Mouse (Mus musculus) G1E (cell line): ENCODE results near the gene Ube2g2. TPM values are rescaled to one million over a fixed set of nuclear protein-coding genes. Genes with fewer than 3 reads are reported as not detected.

ENCODE experiments used
- ATAC-seq: 2 replicates; pipeline ENCODE4 v1.8.0; 2016; ENCODE audit warnings: mild to moderate bottlenecking; ENCODE audit not compliant: insufficient number of reproducible peaks, poor library complexity, low FRiP score, severe bottlenecking; ENCODE audit errors: extremely low read depth
- DNase-seq: peaks from one replicate; pipeline ENCODE4 v3.0.0; 2012; ENCODE audit warnings: low spot score
- H3K27me3 ChIP-seq: 2 replicates; pipeline ENCODE4 v1.6.1; 2012; ENCODE audit warnings: mild to moderate bottlenecking, low read length, inconsistent platforms; ENCODE audit not compliant: insufficient read depth
- H3K36me3 ChIP-seq: replicated peaks from 2 replicates; pipeline ENCODE3; 2012; ENCODE audit warnings: mild to moderate bottlenecking, inconsistent platforms
- H3K4me1 ChIP-seq: 2 replicates; pipeline ENCODE4 v1.6.1; 2012; ENCODE audit warnings: low read depth, low read length, inconsistent platforms, mixed read lengths; ENCODE audit not compliant: insufficient read depth
- H3K4me3 ChIP-seq: 2 replicates; pipeline ENCODE4 v1.5.1; 2012; ENCODE audit warnings: low read depth, mild to moderate bottlenecking, inconsistent platforms, low read length, moderate library complexity, mixed read lengths
- H3K9me3 ChIP-seq: replicated peaks from 2 replicates; pipeline ENCODE4 v1.6.1; 2012; ENCODE audit warnings: inconsistent platforms
- CTCF ChIP-seq: IDR thresholded peaks from 2 replicates; pipeline ENCODE4 v1.5.1; 2012; ENCODE audit warnings: low read depth, low read length, inconsistent platforms, mixed read lengths
- GATA1 ChIP-seq: IDR thresholded peaks from 2 replicates; pipeline ENCODE4 v1.6.1; 2012; ENCODE audit warnings: borderline replicate concordance, low read length, inconsistent platforms, mixed read lengths
- GATA2 ChIP-seq: IDR thresholded peaks from 2 replicates; pipeline ENCODE4 v1.6.1; 2012; ENCODE audit warnings: low read depth, low read length, inconsistent platforms, borderline replicate concordance
- POLR2AphosphoS5 ChIP-seq: IDR thresholded peaks from 2 replicates; pipeline ENCODE4 v1.6.1; 2012; ENCODE audit warnings: low read depth, low read length, inconsistent platforms; ENCODE audit not compliant: insufficient replicate concordance
- TAL1 ChIP-seq: conservative IDR thresholded peaks from 2 replicates; pipeline ENCODE4 v1.6.1; 2012; ENCODE audit warnings: low read depth, low read length, inconsistent platforms, mixed read lengths
- polyA plus RNA-seq: library from polyadenylated mRNA; stranded (reverse); fragments of >175 nt; gene quantifications from 2 replicates; pipeline ENCODE4 v1.2.3, GENCODE M21; 2012
- total RNA-seq, 2 experiments: library from RNA; stranded (forward) in 1 of 2; stranded (reverse) in 1 of 2; fragments of 200-1000 nt in 1 of 2; fragments of >200 nt in 1 of 2; fragmentation: Nextera tagmentation in 1 of 2; gene quantifications; 2 replicates each; pipeline ENCODE4 v1.2.3; 2014 to 2017

Ube2g2 gene
- total and polyA plus RNA-seq, 3 experiments = 20.7 to 35.0 (median 24.5) TPM

GRCm38 (mm10) chr10:77582285-77582618 lies 39.8 kb upstream of the Ube2g2 start:
- DNase-seq = no peak
- ATAC-seq = no peak
- no peak for TF ChIP-seq GATA1
- TF ChIP-seq TAL1 = no peak
- no peaks in the 10 kb centered on the region for H3K9me3 ChIP-seq
- peaks cover 3% of the 10 kb centered on the region; the same call in 1 of the 2 replicates for H3K27me3 ChIP-seq
- peak overlapping the region; percentile 87 for H3K4me3 ChIP-seq
- H3K36me3 ChIP-seq = peaks cover 32% of the 10 kb centered on the region
- peaks cover 67% of the 10 kb centered on the region for H3K4me1 ChIP-seq

- peak; percentile 68 for ATAC-seq
- Histone ChIP-seq H3K4me1 (peaks cover 82% of the 10 kb centered on the region), H3K4me3 (peak overlapping the region; percentile 63), H3K27me3 (no peaks in the 10 kb centered on the region), H3K36me3 (peaks cover 48% of the 10 kb centered on the region), H3K9me3 (no peaks in the 10 kb centered on the region)
- TF ChIP-seq TAL1 (no peak), GATA1 (no peak), CTCF (no peak), POLR2AphosphoS5 (no peak), GATA2 (no peak)
- DNase-seq = peak; percentile 72
Measured at GRCm38 (mm10) chr10:77583795-77584422, 38.2 kb upstream of the Ube2g2 start.

- no peaks in the 10 kb centered on the region for H3K9me3 ChIP-seq
- H3K4me3 ChIP-seq = no peak overlapping the region
- peaks cover 76% of the 10 kb centered on the region for H3K36me3 ChIP-seq
- DNase-seq (no peak), ATAC-seq (no peak)
- peaks cover 85% of the 10 kb centered on the region for H3K4me1 ChIP-seq
- no peak for TF ChIP-seq POLR2AphosphoS5
- no peak for TF ChIP-seq GATA2
- no peak for TF ChIP-seq TAL1
- TF ChIP-seq GATA1 = no peak
- no peak for TF ChIP-seq CTCF
- no peaks in the 10 kb centered on the region for H3K27me3 ChIP-seq
Measured at GRCm38 (mm10) chr10:77586637-77587036, 35.4 kb upstream of the Ube2g2 start.

GRCm38 (mm10) chr10:77587091-77587775 lies 34.8 kb upstream of the Ube2g2 start:
- ATAC-seq = no peak

DNA sequence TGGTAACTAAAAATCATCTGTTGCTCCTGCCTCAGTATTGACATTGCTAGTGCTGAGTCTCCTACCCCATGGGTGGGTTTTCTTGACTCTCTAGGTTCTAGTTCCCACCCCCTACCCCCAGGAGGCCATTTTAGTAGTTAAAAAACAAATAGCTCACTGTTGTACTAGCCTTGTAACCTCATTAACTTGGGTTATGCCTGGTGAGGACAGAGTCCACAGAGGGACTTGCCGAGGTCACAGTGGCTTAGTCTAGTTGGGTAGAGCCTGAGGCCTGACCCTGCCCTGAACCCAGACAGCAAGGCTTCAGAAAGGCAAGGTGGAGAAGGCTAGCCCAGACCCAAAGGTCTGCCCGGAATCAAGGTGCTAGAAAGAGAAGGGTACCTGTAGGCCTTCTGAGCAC lies 34.0 kb upstream of the Ube2g2 start:
- no peak for TF ChIP-seq GATA1
- no peak for TF ChIP-seq GATA2
- no peak for TF ChIP-seq CTCF
- TF ChIP-seq TAL1 = no peak
- TF ChIP-seq POLR2AphosphoS5 = no peak
- H3K9me3 ChIP-seq = no peaks in the 10 kb centered on the region
- H3K27me3 ChIP-seq = no peaks in the 10 kb centered on the region
- ATAC-seq (no peak), DNase-seq (no peak)
- peaks cover 88% of the 10 kb centered on the region for H3K36me3 ChIP-seq
- no peak overlapping the region for H3K4me3 ChIP-seq
- H3K4me1 ChIP-seq = peaks cover 73% of the 10 kb centered on the region

More at GRCm38 (mm10) chr10:77587091-77587775, 34.8 kb upstream of the Ube2g2 start:
- H3K27me3 ChIP-seq = no peaks in the 10 kb centered on the region
- no peak for DNase-seq
- H3K36me3 ChIP-seq = peaks cover 82% of the 10 kb centered on the region
- H3K9me3 ChIP-seq = no peaks in the 10 kb centered on the region
- no peak overlapping the region for H3K4me3 ChIP-seq
- H3K4me1 ChIP-seq = peaks cover 81% of the 10 kb centered on the region
- no peak for TF ChIP-seq POLR2AphosphoS5
- no peak for TF ChIP-seq CTCF

GRCm38 (mm10) chr10:77589117-77589516 lies 33.0 kb upstream of the Ube2g2 start:
- no peaks in the 10 kb centered on the region for H3K9me3 ChIP-seq
- no peak overlapping the region for H3K4me3 ChIP-seq
- peaks cover 92% of the 10 kb centered on the region for H3K36me3 ChIP-seq
- H3K4me1 ChIP-seq = peaks cover 62% of the 10 kb centered on the region
- ATAC-seq = no peak
- no peak for TF ChIP-seq GATA1
- no peaks in the 10 kb centered on the region for H3K27me3 ChIP-seq
- DNase-seq = no peak

DNA sequence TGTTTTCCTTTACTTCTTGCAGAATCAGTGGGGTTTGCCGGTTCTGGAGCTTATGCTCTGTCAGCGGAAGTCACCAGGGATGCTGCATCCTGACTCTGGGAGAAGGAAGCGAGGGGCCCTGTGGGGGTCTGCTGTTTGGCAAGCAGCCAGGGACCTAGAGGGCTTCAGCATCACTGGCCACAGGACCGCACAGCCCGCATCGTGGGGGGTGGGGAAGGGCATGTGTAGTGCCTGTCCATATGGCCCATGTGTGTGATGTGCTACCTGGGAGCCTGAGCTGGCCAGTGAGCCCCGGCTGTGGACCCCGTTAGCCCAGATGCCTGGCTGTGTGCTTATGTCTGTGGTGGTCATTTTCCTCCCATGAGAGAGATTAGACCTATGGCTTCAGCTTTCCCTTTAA lies 32.3 kb upstream of the Ube2g2 start:
- H3K9me3 ChIP-seq = no peaks in the 10 kb centered on the region
- no peak for TF ChIP-seq POLR2AphosphoS5
- no peak for TF ChIP-seq TAL1
- TF ChIP-seq CTCF = no peak
- TF ChIP-seq GATA1 = no peak
- no peak for TF ChIP-seq GATA2
- DNase-seq = no peak
- H3K36me3 ChIP-seq = peaks cover 98% of the 10 kb centered on the region
- H3K4me3 ChIP-seq = no peak overlapping the region
- peaks cover 59% of the 10 kb centered on the region for H3K4me1 ChIP-seq
- no peak for ATAC-seq
- H3K27me3 ChIP-seq = no peaks in the 10 kb centered on the region
